Mouse (Mus musculus) hindbrain, postnatal 0 days (tissue): ENCODE data around the gene Gpc6. TPM values are rescaled to one million over a fixed set of nuclear protein-coding genes. Genes with fewer than 3 reads are reported as not detected.

Source experiments
- ATAC-seq: fragments of 200-750 bp; cut with Nextera tagmentation; 2 replicates; pipeline ENCODE4 v1.8.0; 2017; ENCODE audit warnings: mild to moderate bottlenecking, moderate TSS enrichment, moderate library complexity
- DNase-seq: peaks from one replicate; pipeline ENCODE4 v3.0.0-alpha.2; 2015; ENCODE audit warnings: low spot score
- H3K27ac ChIP-seq: fragments of 300-500 bp; sonication (generic); 2 replicates; pipeline ENCODE4 v1.5.1; 2014; ENCODE audit warnings: mild to moderate bottlenecking
- H3K27me3 ChIP-seq: fragments of 300-500 bp; sonication (generic); 2 replicates; pipeline ENCODE4 v1.6.1; 2014; ENCODE audit warnings: low read length, mixed read lengths; ENCODE audit not compliant: insufficient read depth
- H3K36me3 ChIP-seq: fragments of 300-500 bp; sonication (generic); 2 replicates; pipeline ENCODE4 v1.6.1; 2014; ENCODE audit warnings: low read length, mixed read lengths; ENCODE audit not compliant: insufficient read depth
- H3K4me1 ChIP-seq: fragments of 300-500 bp; sonication (generic); 2 replicates; pipeline ENCODE4 v1.6.1; 2014; ENCODE audit warnings: antibody characterized with exemption, low read length, mixed read lengths; ENCODE audit not compliant: insufficient read depth
- H3K4me2 ChIP-seq: fragments of 300-500 bp; sonication (generic); 2 replicates; pipeline ENCODE4 v1.6.1; 2014; ENCODE audit warnings: low read depth, mild to moderate bottlenecking, low read length, moderate library complexity, mixed read lengths
- H3K4me3 ChIP-seq: fragments of 300-500 bp; sonication (generic); 2 replicates; pipeline ENCODE4 v1.5.1; 2014; ENCODE audit warnings: low read length
- H3K9ac ChIP-seq: fragments of 300-500 bp; sonication (generic); replicated peaks from 2 replicates; pipeline ENCODE4 v1.6.1; 2014; ENCODE audit warnings: mild to moderate bottlenecking, low read length, moderate library complexity, mixed read lengths
- H3K9me3 ChIP-seq: fragments of 300-500 bp; sonication (generic); 2 replicates; pipeline ENCODE4 v1.6.1; 2016; ENCODE audit warnings: low read length, mixed read lengths
- CTCF ChIP-seq: IDR thresholded peaks from 2 replicates; pipeline ENCODE4 v1.5.1; 2016; ENCODE audit warnings: antibody characterized with exemption, control low read depth, low read depth
- WGBS: fragments of 180-500 bp; shearing (Covaris S2); extraction: QIAGEN DNeasy Blood & Tissue Kit; methylation state at CpG from one replicate; pipeline ENCODE4 v1.1.7; 2014; 5-methylcytosine and 5-hydroxymethylcytosine counted together
- polyA plus RNA-seq: library from polyadenylated mRNA; unstranded; fragments of >200 nt; fragmentation: Nextera tagmentation; extraction: Ambion mirVana; gene quantifications from 2 replicates; pipeline ENCODE4 v1.2.1, GENCODE M21; 2015
- total RNA-seq: library from RNA; depleted of rRNA; stranded (reverse); fragments of >200 nt; gene quantifications from 2 replicates; pipeline ENCODE4 v1.2.3, GENCODE M21; 2014

Gpc6 gene
- total and polyA plus RNA-seq, 2 experiments from 2014 or later, result 17.9 to 28.5 TPM

DNA sequence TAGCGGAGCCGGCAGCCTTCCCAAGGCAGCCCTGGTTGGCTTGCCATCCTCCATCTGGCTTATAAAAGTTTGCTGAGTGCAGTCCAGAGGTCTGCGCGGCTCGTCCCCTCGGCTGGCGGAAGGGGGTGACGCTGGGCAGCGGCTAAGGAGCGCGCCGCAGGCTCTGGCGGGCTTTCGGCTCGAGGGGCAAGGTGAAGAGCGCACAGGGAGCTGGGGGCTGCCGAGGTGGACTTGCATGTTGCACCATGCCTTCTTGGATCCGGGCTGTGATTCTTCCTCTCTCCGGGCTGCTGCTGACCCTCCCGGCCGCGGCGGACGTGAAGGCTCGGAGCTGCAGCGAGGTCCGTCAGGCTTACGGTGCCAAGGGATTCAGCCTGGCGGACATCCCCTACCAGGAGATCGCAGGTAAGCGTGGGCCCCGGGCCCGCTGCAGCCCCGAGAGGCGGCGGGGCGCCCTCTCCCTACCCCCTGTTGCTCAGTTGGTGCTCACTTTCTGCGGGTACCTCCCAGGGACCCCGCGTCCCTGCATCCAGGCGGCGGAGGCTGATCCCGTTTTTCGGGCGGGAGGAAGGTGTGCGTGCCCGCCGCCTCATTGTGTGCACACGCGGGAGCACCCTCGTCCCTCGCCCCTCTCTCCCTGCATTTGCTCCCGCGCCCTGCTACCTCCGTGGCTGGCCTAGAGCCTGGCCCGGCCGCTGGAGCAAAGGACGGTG, 732 bp downstream of the Gpc6 start:
- no peaks in the 10 kb centered on the region for H3K36me3 ChIP-seq
- no peaks in the 10 kb centered on the region for H3K27me3 ChIP-seq
- peak overlapping the region; percentile 90 for H3K4me3 ChIP-seq
- ATAC-seq (peak; percentile 27), DNase-seq (peak; percentile 59)
- peak overlapping the region; percentile 75 for H3K9ac ChIP-seq
- peak overlapping the region; percentile 82 for H3K27ac ChIP-seq
- WGBS, result under 1% methylated on average over 54 of the region's 58 CpGs
- peaks cover 13% of the 10 kb centered on the region; the same call in 1 of the 2 replicates for H3K4me1 ChIP-seq
- H3K4me2 ChIP-seq, result peak overlapping the region; percentile 92
- H3K9me3 ChIP-seq, result no peaks in the 10 kb centered on the region
- no peak for TF ChIP-seq CTCF

GRCm38 (mm10) chr14:116926404-116927171, 1.5 kb downstream of the Gpc6 start:
- peak overlapping the region; percentile 82 for H3K27ac ChIP-seq
- WGBS, result under 1% methylated on average over 51 of the region's 52 CpGs
- peak; percentile 58 for TF ChIP-seq CTCF
- H3K4me2 ChIP-seq, result peak overlapping the region; percentile 92
- no peaks in the 10 kb centered on the region for H3K27me3 ChIP-seq
- H3K4me1 ChIP-seq, result peaks cover 13% of the 10 kb centered on the region; the same call in 1 of the 2 replicates
- H3K9me3 ChIP-seq, result no peaks in the 10 kb centered on the region
- peak overlapping the region; percentile 90 for H3K4me3 ChIP-seq
- peak; percentile 88 for DNase-seq
- H3K36me3 ChIP-seq, result no peaks in the 10 kb centered on the region
- peak overlapping the region; percentile 75 for H3K9ac ChIP-seq
- ATAC-seq, result peak; percentile 82

- no peaks in the 10 kb centered on the region for H3K36me3 ChIP-seq
- peak overlapping the region; percentile 75 for H3K9ac ChIP-seq
- under 1% methylated on average over 21 of the region's 21 CpGs for WGBS
- peak overlapping the region; percentile 92 for H3K4me2 ChIP-seq
- no peaks in the 10 kb centered on the region for H3K27me3 ChIP-seq
- peak; percentile 43 for DNase-seq
- TF ChIP-seq CTCF, result no peak
- H3K4me1 ChIP-seq, result peaks cover 13% of the 10 kb centered on the region; the same call in 1 of the 2 replicates
- peak overlapping the region; percentile 90 for H3K4me3 ChIP-seq
- no peaks in the 10 kb centered on the region for H3K9me3 ChIP-seq
- peak overlapping the region; percentile 82; the same call in 1 of the 2 replicates for H3K27ac ChIP-seq
- ATAC-seq, result no peak
Measured at GRCm38 (mm10) chr14:116927341-116928315, 2.5 kb downstream of the Gpc6 start.

DNA sequence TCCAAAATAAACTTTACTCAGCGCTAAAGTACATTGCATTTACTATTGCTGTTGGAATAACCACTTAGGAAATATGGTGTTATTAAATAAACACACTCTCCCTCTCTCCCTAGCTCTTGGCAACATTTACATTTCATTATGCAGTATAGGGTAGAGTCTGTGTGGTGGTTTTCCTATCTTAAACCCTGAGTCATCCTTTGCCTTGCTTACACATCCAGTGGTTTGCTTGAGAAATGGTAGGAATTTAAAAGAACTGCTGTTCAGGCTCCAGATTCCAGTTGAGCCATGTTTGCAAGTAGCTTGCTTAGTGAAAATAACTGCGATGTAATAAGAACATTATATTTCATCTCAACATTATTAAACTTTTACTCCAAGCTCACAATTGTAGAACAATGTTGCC, 3.3 kb downstream of the Gpc6 start:
- no peak for TF ChIP-seq CTCF
- no peak for ATAC-seq
- H3K9ac ChIP-seq, result no peak overlapping the region
- H3K36me3 ChIP-seq, result no peaks in the 10 kb centered on the region
- peak; percentile 18 for DNase-seq
- peak overlapping the region; percentile 92 for H3K4me2 ChIP-seq
- H3K4me3 ChIP-seq, result peak overlapping the region; percentile 90
- H3K27ac ChIP-seq, result no peak overlapping the region
- no peaks in the 10 kb centered on the region for H3K27me3 ChIP-seq
- H3K4me1 ChIP-seq, result peaks cover 13% of the 10 kb centered on the region; the same call in 1 of the 2 replicates
- H3K9me3 ChIP-seq, result no peaks in the 10 kb centered on the region
- WGBS, result 47% methylated on average over 2 of the region's 2 CpGs

DNA sequence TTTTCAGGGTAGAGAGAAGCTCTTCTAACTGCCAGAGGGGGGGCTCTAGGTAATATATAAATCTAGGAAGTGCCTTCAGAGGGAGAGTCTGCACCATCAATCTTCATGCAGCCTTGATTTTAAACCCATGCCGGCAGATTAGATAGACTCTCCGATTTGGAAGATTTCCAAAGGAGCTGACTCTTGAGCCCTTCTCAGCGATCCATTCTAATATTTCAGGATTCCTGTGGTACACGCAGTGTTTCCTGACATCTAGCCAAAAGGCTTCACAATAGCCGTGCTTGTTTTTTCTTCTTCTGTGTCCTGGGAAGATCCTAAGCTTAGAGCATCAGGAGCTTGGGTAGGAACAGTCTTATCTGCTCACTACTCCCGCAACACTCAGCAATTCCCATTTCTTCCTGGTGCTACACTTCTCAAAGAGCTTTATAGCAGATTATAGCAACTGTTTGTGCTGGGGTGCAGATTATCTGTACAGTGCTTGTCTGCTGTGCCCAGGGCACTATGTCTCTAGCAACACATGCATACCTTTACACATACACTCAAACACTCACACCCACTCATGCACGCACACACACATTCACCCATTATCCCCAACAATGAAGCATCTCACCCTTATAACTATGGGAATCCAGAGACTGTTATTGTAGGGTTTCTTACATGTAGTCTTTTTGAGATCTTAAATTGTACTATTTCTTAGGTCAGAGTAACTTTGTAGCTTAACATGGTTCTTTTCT, 3.8 kb downstream of the Gpc6 start:
- WGBS, result 24% methylated on average over 7 of the region's 7 CpGs
- no peak overlapping the region for H3K27ac ChIP-seq
- TF ChIP-seq CTCF, result no peak

More for the DNA sequence above, 3.8 kb downstream of the Gpc6 start:
- H3K4me3 ChIP-seq, result peak overlapping the region; percentile 90
- DNase-seq (peak; percentile 67), ATAC-seq (no peak)
- no peak overlapping the region for H3K9ac ChIP-seq
- peaks cover 13% of the 10 kb centered on the region; the same call in 1 of the 2 replicates for H3K4me1 ChIP-seq
- H3K4me2 ChIP-seq, result peak overlapping the region; percentile 92
- no peaks in the 10 kb centered on the region for H3K27me3 ChIP-seq
- H3K9me3 ChIP-seq, result no peaks in the 10 kb centered on the region
- no peaks in the 10 kb centered on the region for H3K36me3 ChIP-seq
